Mouse (Mus musculus): ENCODE results near the gene Trappc11.

DNA sequence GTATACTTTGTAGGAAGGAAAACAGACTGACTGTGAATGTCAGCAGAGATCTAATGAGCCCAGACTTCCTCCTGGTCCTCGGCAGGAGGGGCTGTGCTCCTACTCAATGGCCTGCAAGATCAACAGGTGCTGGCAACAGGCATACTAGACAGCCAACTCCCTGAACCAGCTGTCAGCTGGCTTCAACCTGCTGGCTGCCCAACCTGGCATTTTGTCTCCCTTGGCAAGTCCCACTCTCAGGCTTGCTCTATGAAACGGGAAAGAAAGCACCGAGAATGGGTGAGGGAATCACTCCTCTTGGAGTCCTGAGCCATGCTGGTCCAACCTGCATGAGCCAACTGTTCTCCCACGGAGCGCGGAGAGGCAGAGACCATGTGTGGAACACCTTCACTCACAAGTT lies 36.9 kb upstream of the Trappc11 start:
- no peak for TF ChIP-seq CTCF (IDR thresholded peaks at IDR 0.05; ENCODE audit: low read depth, low read length)
- no peak for TF ChIP-seq POLR2A (IDR thresholded peaks at IDR 0.05; ENCODE audit: insufficient read depth, low read length)
